Mouse (Mus musculus): ENCODE measurements at regions not wholly inside any gene's neighbourhood (a gene's known extent, or its start where the extent isn't known, plus 50 kb on each side); places are given as distances from the start of the nearest gene placed in this dataset.
"Not testable (repeated sequence)": the region's sequence is repeated elsewhere in the genome, so short reads cannot be mapped to it uniquely, and the experiment has no call there.

DNA sequence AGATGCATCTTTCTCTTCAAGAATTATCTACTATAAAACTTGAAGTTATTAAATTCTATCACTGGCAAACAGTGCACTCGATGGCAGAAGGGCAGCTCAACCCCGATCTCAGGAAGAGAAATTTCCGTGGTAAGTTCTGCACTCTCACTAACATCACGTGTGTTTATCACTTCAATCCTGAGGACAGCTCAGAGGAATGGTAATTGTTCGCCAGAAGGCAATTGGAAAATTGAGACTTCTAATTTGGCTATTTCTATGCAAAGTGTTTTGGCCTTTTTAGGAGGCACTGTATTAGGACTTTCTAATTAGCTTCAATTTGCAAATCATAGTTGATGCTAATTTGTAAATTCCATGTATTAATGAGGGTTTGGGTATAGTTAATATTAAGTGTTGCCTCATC lies 977.3 kb downstream of the Defb40 start:
- ATAC-seq (ENCODE audit: low read depth), result no peak
- H3K4me2 ChIP-seq (ENCODE audit: low read depth, low read length), result no peak overlapping the region
- WGBS, result 81% methylated on average over 5 of the region's 5 CpGs

GRCm38 (mm10) chr8:17984779-17985178 lies 993.3 kb downstream of the Defb40 start:
- Histone ChIP-seq H3K4me1 (replicated peaks; ENCODE audit: control insufficient read depth, insufficient read depth, low read length) (no peaks in the 10 kb centered on the region), H3K27me3 (ENCODE audit: control insufficient read depth, insufficient read depth, low read depth, low read length) (no peaks in the 10 kb centered on the region), H3K4me2 (ENCODE audit: low read depth, low read length) (no peak overlapping the region), H3K27ac (ENCODE audit: low read length) (no peak overlapping the region), H3K9ac (ENCODE audit: low read length) (no peak overlapping the region), H3K36me3 (ENCODE audit: control insufficient read depth, insufficient read depth, low read length) (no peaks in the 10 kb centered on the region), H3K9me3 (ENCODE audit: control insufficient read depth, low read length) (no peaks in the 10 kb centered on the region), H3K4me3 (ENCODE audit: low read length) (no peak overlapping the region)
- no peak for ATAC-seq (ENCODE audit: low read depth)
- 70% methylated on average over 1 of the region's 1 CpGs for WGBS

More for the DNA sequence above, 977.3 kb downstream of the Defb40 start:
- Histone ChIP-seq H3K36me3 (ENCODE audit: control insufficient read depth, insufficient read depth, low read length) (no peaks in the 10 kb centered on the region), H3K27ac (ENCODE audit: low read length) (no peak overlapping the region), H3K4me3 (ENCODE audit: low read length) (no peak overlapping the region), H3K9me3 (ENCODE audit: control insufficient read depth, low read length) (no peaks in the 10 kb centered on the region), H3K27me3 (ENCODE audit: control insufficient read depth, insufficient read depth, low read depth, low read length) (no peaks in the 10 kb centered on the region), H3K9ac (ENCODE audit: low read length) (no peak overlapping the region), H3K4me1 (replicated peaks; ENCODE audit: control insufficient read depth, insufficient read depth, low read length) (no peaks in the 10 kb centered on the region)

DNA sequence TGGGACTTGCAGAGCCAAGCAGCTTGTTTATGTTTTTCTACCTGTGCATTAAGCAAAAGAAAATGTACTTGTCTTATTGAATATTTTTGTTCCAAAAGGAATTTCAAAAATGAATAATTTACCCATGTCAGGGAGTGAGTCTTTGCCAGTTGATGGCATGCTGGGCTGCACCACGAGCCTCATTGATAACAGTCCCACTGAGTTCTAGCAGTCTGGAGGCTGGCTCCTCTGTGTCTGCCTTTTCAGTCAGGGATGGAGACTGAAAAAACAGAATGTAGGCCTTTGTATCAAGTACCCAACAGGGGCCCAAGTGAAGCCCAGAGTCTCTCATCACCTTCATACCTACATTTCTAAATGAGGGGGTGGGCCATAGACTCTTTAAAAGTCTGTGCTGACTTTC lies 1029.2 kb downstream of the Defb40 start:
- WGBS, result 44% methylated on average over 1 of the region's 1 CpGs
- Histone ChIP-seq H3K27me3 (ENCODE audit: control insufficient read depth, insufficient read depth, low read depth, low read length) (no peaks in the 10 kb centered on the region), H3K4me3 (ENCODE audit: low read length) (no peak overlapping the region), H3K36me3 (ENCODE audit: control insufficient read depth, insufficient read depth, low read length) (no peaks in the 10 kb centered on the region), H3K9me3 (ENCODE audit: control insufficient read depth, low read length) (no peaks in the 10 kb centered on the region), H3K9ac (ENCODE audit: low read length) (no peak overlapping the region), H3K4me2 (ENCODE audit: low read depth, low read length) (no peak overlapping the region), H3K4me1 (replicated peaks; ENCODE audit: control insufficient read depth, insufficient read depth, low read length) (no peaks in the 10 kb centered on the region), H3K27ac (ENCODE audit: low read length) (no peak overlapping the region)
- ATAC-seq (ENCODE audit: low read depth), result no peak

GRCm38 (mm10) chr8:17948053-17948834 lies 1029.8 kb downstream of the Defb40 start:
- no peak overlapping the region for H3K27ac ChIP-seq (ENCODE audit: low read length)
- H3K9ac ChIP-seq (ENCODE audit: low read length), result no peak overlapping the region
- H3K36me3 ChIP-seq (ENCODE audit: control insufficient read depth, insufficient read depth, low read length), result no peaks in the 10 kb centered on the region
- no peak overlapping the region for H3K4me2 ChIP-seq (ENCODE audit: low read depth, low read length)
- H3K27me3 ChIP-seq (ENCODE audit: control insufficient read depth, insufficient read depth, low read depth, low read length), result no peaks in the 10 kb centered on the region
- no peak overlapping the region for H3K4me3 ChIP-seq (ENCODE audit: low read length)
- ATAC-seq (ENCODE audit: low read depth), result no peak
- 83% methylated on average over 22 of the region's 22 CpGs for WGBS
- no peaks in the 10 kb centered on the region for H3K4me1 ChIP-seq (replicated peaks; ENCODE audit: control insufficient read depth, insufficient read depth, low read length)
- H3K9me3 ChIP-seq (ENCODE audit: control insufficient read depth, low read length), result no peaks in the 10 kb centered on the region

GRCm38 (mm10) chr8:17934696-17935095 lies 1043.4 kb downstream of the Defb40 start:
- no peak overlapping the region for H3K9ac ChIP-seq (ENCODE audit: low read length)
- no peak for ATAC-seq (ENCODE audit: low read depth)
- no peaks in the 10 kb centered on the region for H3K4me1 ChIP-seq (replicated peaks; ENCODE audit: control insufficient read depth, insufficient read depth, low read length)
- no peaks in the 10 kb centered on the region for H3K36me3 ChIP-seq (ENCODE audit: control insufficient read depth, insufficient read depth, low read length)
- H3K27me3 ChIP-seq (ENCODE audit: control insufficient read depth, insufficient read depth, low read depth, low read length), result no peaks in the 10 kb centered on the region
- H3K4me3 ChIP-seq (ENCODE audit: low read length), result no peak overlapping the region
- no peak overlapping the region for H3K4me2 ChIP-seq (ENCODE audit: low read depth, low read length)
- no peak overlapping the region for H3K27ac ChIP-seq (ENCODE audit: low read length)
- no peaks in the 10 kb centered on the region for H3K9me3 ChIP-seq (ENCODE audit: control insufficient read depth, low read length)

- no peak overlapping the region for H3K4me2 ChIP-seq (ENCODE audit: low read depth, low read length)
- no peaks in the 10 kb centered on the region for H3K27me3 ChIP-seq (ENCODE audit: control insufficient read depth, insufficient read depth, low read depth, low read length)
- 82% methylated on average over 15 of the region's 15 CpGs for WGBS
- H3K4me3 ChIP-seq (ENCODE audit: low read length), result no peak overlapping the region
- H3K9me3 ChIP-seq (ENCODE audit: control insufficient read depth, low read length), result no peaks in the 10 kb centered on the region
- no peak overlapping the region for H3K27ac ChIP-seq (ENCODE audit: low read length)
- H3K4me1 ChIP-seq (replicated peaks; ENCODE audit: control insufficient read depth, insufficient read depth, low read length), result no peaks in the 10 kb centered on the region
- no peak overlapping the region for H3K9ac ChIP-seq (ENCODE audit: low read length)
- ATAC-seq (ENCODE audit: low read depth), result no peak
- no peaks in the 10 kb centered on the region for H3K36me3 ChIP-seq (ENCODE audit: control insufficient read depth, insufficient read depth, low read length)
Measured at GRCm38 (mm10) chr8:17909316-17909715, 1068.7 kb downstream of the Defb40 start.

DNA sequence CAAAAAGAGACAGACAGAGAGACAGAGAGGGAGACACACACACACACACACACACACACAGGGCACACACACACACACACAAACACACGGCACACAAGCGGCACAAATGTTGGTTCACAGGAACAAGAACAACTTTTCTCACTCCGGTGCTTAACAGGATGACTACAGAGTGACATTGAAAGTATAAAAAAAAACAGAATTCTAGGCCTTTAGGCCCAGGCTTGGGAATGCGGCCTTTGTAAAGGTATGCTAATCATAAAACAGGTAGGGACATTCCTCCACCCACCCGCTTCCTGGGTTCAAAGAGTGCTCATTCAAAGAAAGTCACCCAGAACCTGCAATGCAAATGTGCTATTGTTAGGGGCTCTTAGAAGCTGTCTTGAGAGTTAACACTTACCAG lies 1089.5 kb downstream of the Defb40 start:
- not testable (repeated sequence) for H3K9ac ChIP-seq (ENCODE audit: low read length); H3K4me3 ChIP-seq (ENCODE audit: low read length); ATAC-seq (ENCODE audit: low read depth); H3K4me2 ChIP-seq (ENCODE audit: low read depth, low read length); H3K4me1 ChIP-seq (replicated peaks; ENCODE audit: control insufficient read depth, insufficient read depth, low read length); H3K27me3 ChIP-seq (ENCODE audit: control insufficient read depth, insufficient read depth, low read depth, low read length); H3K36me3 ChIP-seq (ENCODE audit: control insufficient read depth, insufficient read depth, low read length); H3K27ac ChIP-seq (ENCODE audit: low read length); H3K9me3 ChIP-seq (ENCODE audit: control insufficient read depth, low read length)
- 63% methylated on average over 5 of the region's 5 CpGs for WGBS

DNA sequence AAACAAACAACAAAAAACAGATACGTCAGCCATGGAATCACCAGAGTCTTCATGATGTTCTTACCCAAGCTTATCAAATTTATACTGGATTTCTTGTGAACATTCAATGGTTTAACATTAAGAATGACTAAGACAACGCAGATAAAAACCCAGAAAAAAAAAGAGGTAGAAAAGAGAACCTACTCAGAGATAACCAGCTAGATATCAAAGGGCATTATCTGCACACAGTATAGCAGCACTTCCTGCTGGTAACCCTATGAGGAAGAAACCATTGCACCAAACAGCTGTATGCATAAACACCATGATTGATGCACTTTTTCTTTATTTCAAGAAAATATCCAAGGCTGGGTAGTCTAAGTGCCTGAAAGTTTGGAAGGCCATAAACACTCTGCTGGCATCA lies 1114.7 kb downstream of the Defb40 start:
- no peak for ATAC-seq (ENCODE audit: low read depth)
- Histone ChIP-seq H3K36me3 (ENCODE audit: control insufficient read depth, insufficient read depth, low read length) (no peaks in the 10 kb centered on the region), H3K9me3 (ENCODE audit: control insufficient read depth, low read length) (no peaks in the 10 kb centered on the region), H3K4me3 (ENCODE audit: low read length) (no peak overlapping the region), H3K27me3 (ENCODE audit: control insufficient read depth, insufficient read depth, low read depth, low read length) (no peaks in the 10 kb centered on the region), H3K4me1 (replicated peaks; ENCODE audit: control insufficient read depth, insufficient read depth, low read length) (no peaks in the 10 kb centered on the region), H3K9ac (ENCODE audit: low read length) (no peak overlapping the region), H3K27ac (ENCODE audit: low read length) (no peak overlapping the region), H3K4me2 (ENCODE audit: low read depth, low read length) (no peak overlapping the region)
- WGBS, result 80% methylated on average over 2 of the region's 2 CpGs
